Mouse (Mus musculus) spleen, adult 12 weeks (tissue): Measurements from ENCODE around the gene Tmpo.

Source experiments
- DNase-seq: peaks from one replicate; pipeline ENCODE4 v3.0.0; 2022; ENCODE audit warnings: low spot score

Gene Tmpo

DNA sequence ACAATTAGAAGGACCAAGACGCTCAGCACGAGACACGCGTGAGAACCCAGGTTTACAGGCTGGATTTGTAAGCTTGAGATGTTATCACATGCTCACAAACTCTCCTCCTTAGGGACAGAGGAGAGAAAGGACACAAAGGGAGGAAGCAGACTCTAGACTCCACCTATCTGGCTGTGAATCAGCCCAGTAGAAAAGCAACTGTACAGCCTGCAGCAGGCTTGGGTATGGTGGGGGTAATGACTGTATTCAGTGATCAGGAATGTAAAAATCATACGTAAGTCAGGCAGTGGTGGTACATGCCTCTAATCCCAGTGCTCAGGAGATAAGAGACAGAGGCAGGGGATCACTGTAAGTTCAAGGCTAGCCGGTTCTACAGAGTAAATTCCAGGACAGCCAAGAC, 24.8 kb downstream of the Tmpo start:
- no peak for DNase-seq

DNA sequence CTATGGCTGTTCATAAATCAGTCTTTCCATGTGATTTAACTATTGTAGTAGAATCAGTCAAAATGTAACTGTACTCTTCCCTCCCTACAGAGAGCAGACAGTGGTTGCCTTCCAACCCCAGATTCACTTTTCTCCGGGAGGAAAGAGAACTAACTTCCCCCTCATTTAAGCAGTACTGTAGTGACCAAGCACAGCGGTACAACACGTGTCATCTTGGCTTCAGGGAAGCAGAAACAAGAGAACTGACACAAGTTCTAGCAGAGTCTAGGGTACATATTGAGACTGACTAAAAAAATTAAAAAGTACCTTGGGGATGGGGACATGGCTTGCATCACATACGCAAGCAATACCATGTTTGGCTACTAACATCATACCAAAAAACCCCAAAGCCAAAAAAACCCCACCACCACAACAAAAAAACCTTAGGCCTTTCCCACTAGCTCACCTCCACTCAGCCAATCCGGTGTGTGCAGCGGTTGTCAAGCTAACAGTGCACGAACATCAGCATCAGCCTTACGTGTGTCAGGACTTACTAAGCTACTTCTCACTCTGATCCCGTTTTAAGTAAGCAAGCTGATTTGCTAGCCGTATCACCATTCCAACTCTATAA, 27.1 kb downstream of the Tmpo start:
- no peak for DNase-seq

DNA sequence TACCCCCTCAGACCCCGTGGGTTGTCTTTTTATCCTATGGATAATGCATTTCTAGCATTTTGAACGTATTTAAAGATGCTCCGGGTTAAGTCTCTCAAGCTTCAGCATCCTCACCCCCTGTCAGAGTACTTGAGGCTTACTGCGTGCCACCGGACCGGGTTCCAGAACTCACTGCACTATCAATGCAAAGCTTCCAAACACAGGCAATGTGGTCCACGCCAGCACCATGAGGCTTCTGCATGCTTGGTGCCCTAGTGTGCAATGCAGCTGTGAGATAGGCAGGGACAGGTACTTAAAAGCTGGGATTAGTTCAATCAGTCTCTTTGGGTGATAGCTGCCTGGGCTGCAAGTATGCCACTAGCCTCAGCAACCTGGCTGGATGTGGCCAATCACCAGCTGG, 35.7 kb downstream of the Tmpo start:
- DNase-seq, result no peak

DNA sequence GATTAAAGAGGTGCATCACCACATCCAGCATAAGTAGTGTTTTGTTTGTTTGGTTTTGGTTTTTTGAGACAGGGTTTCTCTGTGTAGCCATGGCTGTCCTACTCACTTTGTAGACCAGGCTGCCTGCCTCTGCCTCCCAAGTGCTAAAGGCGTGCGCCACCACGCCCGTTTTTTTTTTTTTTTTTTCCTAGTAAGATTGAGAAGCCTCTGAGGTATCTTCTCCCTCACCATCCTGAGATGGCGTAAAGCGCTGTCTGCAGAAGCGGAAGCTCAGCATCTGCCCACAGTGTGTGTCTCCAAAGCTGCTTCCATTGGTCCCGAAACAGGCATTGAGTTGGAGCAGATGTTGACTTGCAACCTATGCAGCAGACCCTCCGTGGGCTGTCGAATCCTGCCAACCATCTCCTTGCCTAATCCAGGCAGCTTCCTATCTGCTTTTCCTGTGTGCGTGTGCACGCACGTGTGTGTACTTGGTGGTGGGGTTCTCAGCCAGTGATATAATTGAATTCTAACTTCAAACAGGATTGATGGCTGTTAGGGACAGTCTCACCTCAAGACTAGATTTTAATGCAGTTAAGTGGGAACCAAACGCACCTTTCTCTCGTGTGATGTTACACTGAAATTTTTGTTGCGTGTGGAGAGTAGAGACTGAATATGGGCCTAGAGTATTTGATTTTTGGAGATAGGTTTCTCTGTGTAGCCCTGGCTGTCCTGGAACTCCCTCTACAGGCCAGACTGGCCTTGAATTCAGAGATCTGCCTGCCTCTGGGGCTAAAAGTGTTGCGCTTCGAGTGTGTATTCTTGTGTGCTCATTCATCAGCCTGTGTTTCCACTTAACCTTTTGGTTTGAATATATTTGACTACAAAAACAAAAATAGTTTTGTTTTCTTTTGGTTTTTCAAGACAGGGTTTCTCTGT, 37.5 kb downstream of the Tmpo start:
- no peak for DNase-seq

DNA sequence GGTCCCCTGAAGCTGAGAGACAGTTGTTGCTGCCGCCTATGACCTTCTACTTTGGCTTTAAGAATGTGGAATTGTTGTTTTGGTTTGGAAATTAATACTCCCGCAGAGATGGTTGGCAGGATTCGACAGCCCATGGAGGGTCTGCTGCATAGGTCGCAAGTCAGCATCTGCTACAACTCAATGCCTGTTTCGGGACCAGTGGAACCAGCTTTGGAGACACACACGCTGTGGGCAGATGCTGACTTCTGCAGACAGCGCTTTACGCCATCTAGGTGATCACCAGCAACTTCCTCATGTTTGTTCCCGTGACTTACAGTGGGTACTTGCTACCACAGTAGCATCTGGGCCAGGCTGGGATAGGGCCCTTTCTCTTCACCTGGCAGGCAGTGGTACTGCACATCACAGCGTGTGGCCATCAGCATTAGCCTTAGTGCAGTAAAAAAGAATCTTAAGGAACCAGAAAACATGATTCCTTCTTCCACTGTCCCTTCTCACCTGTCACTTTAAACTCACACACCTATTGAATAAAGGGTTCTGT, 38.4 kb downstream of the Tmpo start:
- DNase-seq, result no peak

DNA sequence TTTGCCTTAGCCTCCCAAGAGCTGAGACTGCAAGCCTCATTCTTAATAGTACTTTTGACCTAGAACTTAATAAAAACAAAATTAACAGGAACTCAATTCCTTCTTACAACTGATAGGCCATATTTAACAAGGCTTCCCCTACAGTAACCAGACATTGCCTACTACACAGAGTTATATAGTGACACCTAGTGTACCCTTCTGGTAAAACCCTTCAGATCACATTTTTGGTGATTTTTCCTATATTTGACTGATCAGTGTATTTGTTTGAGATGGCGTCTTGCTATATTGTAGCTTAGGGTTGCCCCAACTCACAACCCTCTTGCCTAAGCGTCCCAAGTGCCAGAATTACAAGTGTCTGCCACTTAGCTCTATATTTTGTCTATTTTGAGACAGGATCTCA, 39.6 kb downstream of the Tmpo start:
- DNase-seq, result no peak

DNA sequence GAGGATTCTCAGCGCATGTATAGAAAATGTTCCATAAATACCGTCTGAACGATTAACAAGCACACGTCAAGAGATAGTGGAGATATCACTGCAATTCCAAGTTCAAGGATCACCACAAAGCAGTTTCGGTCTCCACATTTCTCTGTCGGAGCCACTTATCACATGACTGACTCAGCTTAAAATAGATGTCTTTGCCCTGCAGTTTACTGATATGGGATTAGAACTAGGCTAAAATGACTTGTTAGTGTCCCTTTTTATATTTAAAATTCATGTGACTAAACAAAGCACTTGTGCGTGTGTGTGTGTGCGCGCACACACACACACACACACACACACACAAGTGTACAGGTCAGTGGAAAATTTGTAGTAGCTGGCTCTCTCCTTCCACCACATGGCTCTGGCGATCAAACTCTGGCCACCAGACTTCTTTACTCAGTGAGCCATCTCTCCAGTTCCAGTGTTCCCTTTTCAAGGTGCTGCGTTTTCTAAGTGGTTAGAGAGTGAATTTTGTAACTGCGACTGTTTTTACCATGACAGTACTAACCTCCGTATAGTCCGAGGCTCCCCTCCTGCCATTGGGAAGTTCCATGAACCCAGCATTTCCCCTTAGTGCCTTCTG, 41.9 kb downstream of the Tmpo start:
- no peak for DNase-seq

DNA sequence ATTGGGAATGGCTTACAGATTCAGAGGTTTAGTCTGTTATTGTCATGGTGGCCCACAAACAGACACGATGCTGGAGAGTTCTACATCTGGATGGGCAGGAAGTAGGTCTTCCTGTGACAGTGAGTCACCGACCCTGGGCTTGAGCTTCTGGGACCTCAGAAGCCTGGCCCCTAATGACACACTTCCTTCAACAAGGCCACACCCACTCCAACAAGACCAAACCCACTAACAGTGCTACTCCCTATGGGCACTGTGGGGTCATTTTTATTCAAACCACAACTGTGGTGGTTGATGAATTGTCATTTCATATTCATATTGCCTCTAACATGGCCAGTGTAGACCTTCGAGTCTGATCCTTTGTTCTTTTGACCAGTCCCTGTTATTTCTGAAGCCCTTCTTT, 42.8 kb downstream of the Tmpo start:
- no peak for DNase-seq

DNA sequence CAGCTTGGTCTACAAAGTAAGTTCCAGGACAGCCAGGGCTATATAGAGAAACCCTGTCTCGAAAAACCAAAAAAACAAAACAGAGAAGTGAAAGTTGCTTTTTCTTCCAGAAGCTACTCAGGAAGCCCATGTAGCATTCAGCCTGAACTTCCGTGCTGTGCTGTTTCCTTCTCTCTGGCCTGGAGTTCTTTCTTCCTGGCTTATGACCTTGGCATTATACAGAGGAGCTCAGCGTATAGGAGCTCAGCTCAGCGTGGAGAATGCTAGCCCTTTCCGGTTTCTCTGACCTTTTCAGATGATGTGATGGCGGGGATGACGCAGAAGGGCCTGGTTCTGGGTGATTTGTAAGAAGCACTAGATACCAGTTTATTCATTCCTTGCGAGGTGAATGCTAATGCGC, 43.7 kb downstream of the Tmpo start:
- no peak for DNase-seq

DNA sequence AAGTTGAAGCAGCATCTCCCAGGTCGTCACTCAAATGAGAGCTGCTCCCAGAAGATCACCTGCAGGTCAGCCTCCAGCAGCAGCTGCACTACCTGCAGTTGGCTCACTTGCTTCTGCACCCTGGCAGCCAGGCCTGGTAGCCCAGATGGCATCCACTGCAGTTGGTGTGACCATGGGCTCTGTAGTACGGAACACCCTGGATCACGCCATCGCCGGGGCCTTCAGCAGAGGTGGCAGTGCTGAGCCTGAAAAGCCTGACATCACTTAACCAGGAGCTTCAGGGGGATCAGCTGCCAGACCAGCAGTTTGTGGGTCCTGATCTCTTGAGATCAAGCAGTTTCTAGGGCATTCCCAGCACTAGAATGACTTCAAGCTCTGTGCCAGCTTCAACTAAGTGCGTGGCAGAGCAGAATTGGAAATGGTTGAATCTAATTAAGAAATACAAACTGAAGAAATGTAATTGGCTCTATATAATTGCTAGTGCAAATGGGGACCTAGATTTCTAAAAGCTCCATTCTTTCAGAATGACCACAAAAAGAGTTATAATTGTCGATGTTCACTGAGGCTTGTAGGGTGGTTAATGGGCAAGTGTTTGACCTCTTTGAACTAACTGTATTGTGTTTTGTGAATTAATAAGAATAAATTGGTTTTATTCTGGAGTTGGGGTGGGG, 45.7 kb downstream of the Tmpo start:
- no peak for DNase-seq

DNA sequence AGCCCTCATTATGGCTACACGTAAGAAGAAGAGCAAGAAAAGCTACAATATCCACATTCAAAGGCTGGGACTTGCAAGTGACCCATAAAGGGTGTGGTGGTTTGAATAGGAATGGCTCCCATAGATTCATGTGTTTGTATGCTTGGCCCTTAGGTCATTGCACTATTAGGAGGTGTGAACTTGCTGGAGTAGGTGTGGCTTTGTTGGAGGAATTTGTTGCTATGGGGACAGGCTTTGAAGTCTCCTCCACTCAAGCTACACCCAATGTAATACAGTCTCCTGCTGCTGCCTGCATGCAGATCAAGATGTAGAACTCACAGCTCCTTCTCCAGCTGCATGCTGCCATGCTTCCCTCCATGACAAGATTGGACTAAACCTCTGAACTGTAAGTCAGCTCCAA, 49.5 kb downstream of the Tmpo start:
- no peak for DNase-seq

DNA sequence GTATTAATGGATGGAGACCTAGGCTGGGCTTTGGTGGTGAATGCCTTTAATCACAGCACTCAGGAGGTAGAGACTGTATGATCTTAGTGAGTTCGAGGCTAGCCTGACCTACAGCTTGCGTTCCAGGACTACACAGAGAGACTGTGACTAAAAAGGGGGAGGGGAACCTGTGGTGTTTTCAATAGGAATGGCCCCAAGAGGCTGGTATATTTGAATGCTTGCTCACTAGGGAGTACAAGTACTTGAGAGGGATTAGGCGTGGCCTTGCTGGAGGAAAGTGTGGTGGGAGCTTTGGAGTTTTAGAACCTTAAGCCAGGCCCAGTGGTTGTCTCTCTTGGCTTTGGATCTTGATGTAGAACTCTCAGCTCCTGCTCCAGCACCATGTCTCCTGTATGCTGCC, 50.3 kb downstream of the Tmpo start:
- no peak for DNase-seq

DNA sequence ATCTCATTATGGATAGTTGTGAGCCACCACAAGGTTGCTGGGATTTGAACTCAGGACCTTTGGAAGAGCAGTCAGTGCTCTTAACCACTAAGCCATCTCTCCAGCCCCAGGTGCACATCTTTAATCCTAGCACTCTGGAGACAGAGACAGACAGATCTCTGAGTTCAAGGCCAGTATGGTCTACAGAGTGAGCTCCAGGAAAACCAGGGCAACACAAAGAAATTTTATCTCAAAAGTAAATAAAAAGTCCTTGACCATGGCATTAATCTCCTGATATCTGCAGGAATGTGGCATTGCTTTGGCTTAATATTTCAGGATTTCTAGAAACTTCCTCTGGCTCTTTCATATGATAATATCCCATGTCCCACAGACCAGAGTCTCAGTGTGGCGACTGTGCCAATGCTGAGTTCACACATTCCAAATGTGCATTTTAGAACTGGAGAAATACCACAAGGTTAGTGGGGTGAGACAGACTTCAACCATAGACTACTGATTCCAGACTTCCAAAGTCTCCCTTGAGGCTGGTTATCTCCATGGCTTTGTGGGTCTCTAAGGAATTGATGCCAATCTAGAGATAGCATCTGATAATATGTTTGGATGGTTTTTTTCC, 52.5 kb downstream of the Tmpo start:
- DNase-seq, result no peak

DNA sequence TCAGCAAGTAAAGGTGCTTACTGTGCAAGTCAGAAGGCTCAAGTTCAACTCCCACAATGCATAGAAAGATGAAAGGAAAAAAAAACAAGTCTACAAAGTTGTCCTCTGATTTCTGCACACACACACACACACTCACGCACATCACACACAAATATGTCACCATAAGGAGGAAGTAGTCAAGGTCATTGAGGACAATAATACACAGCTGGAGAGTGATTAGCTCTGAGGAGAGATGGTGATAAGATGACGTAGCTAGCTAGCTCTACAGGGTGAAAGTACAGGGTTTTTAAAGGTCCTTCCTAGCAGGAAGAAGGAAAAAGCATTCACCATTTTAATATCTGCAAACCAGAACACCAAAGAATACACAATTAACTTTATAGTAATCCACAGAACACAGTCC, 53.7 kb downstream of the Tmpo start:
- no peak for DNase-seq

DNA sequence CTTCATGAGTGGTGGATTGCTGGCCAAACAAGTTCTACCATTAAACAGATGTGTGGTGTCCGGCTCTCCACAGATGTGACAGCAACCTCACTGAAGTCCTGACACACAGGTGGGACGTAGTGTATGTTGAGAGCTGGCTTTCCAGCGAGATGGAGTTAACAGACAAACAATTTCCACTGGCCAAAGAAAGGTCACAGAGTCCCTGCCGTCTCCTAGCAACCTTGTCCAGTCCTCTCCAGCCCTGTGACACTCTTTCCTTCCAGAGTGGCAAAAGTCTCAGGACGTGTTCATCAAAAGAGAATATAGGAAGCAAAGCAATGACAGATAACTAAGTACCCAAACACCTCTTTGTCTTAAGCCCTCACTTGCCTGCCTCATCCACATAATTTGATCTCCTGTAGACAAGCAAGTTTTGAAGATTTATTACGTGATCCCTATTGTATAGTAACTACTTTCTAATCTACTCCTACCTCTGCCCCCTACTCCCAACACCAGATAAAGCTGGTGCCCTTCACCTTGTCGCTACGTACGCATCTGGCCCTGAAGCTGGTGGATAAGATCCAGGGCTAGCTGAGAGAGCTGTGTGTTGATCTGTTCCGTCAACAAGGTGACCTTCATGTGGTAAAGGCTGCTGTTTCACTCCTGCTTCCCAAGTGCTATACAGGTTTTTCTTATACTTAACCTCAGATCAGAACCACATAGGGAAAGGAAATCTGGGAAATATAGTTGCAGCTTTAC, 54.3 kb downstream of the Tmpo start:
- no peak for DNase-seq

DNA sequence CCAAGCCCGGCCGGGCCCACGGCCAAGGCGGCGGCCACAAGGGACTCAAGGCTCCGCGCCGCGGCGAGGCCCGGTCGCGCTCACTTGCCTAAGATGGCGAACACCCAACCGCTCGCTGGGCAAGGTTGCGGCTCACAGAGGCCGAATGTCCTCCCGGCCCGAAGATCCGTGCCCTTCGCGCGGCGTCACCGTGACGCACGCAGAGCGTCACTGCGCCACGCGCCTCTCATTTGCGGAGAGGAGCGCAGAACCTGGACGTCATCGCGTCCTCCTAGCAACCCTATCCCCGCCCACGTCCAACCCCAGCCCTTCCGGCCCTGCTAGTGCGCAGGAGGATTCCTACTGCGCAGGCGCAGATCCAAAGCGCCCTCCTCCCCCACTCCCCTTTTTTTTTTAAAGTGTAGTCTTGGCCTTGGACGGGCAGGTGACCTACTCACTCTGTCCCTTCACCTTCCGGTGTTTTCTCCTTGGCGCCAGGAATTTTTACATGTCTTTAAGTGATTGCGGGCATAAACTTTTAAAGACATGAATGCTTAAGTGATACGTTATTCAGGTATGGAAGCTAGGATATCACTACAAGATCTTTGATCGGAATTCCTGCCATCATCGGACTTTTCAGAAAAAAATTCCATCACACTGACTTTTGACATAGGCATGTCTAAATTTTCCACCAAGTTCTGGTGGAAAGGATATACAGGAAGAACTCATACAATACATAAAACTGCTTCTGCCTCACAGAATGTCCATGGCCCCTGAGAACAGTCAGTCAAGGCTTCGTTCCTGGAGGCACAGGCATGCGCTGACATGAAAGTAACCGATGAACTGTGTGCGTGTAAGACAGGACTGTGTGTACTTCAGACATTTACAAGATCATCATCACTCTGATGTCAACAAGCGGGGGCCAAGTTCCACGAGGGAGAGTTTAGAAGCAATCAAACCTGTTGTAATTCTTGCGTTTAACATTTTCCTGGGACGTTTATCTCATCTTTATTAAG, 57.0 kb downstream of the Tmpo start, which contains the start of gene Slc25a3:
Slc25a3 (minus strand) TSS at position 232 of the 995 bp plus-strand sequence.
- peak; percentile 96 for DNase-seq

DNA sequence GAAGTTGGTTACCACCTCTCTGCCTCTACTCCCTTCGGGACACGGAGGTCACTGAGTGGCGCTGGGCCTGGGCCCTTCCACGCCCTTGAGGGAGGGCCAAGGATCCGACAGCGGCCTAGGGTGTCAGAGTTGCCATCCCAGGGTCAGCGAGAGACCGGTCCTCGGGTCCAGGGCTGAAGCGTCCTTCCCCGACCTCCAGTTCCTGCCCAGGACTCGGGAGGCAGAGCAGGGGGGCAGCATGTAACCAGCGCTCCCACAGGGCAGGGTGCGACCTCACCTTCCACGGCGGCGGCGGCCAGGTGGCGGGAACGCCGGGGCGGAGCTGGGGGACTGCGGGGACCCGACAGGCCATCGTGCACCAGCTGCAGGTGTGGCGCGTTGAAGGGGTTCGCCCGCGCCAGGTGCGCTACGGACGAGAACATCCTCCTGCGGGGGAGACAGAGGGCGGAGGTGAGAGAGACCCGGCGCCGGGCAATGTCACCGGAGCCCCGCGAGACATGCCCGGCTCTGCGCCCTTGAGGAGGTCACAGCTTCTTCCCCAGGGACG, 57.8 kb downstream of the Tmpo start:
- DNase-seq, result peak; percentile 61

DNA sequence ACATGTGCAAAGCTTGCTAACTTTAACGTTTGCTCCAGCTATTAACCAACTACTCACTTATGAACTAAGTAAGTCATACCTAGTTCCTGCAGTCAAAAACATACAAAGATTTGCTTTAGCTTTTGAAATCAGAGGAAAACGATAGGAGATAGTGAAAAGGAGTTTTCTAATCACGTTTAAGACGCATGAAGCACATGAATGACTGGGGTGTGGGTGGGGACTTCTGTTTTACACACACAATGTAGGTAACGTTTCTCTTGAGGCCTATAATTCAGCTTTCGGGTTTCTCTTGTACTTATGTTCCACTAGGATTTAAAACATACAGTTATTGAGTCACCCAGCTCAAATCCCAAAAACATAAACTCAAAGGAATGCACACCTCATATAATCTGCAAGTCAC, 58.5 kb downstream of the Tmpo start:
- DNase-seq, result no peak

DNA sequence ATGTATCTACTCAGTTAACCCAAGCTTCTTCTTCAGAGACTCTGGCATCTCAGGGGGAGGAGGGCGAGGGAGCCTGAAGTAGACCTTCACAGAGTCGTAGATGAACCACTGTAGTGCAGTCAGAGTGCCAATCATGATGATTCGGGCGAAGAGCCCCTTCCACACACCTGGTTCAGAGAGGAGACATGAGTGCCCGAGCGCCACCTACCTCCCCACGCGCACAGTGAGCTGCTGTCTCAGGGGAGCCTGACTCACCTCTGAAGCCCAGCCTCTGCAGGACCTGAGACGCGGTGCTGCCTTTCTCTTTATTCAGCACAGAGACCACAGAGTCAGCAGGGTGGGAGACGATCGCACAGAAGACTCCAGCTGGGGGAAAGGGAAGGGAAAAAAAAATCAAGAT, 64.2 kb downstream of the Tmpo start:
- DNase-seq, result no peak

DNA sequence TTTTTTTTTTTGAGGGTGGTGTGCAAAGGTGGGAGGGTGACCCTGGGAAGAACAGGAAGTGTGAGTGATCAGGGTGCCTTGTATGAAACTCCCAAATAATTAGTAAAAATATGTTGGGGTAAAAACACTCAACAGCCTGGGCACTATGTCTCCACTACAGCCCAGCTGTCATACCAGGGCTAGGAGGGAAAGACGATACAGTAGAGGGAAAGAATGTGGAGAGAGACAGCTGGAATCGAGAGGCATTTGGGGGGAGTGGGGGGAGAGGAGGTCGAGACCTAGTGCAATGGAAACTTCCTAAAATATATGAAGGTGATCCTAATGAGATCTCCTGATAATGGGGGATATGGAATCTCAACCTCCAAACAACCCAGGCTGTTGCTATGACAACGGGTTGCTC, 71.3 kb downstream of the Tmpo start:
- DNase-seq, result no peak
